Mouse (Mus musculus) hindbrain, embryonic 10.5 days (tissue): ENCODE data around the gene Sbno2. TPM values are rescaled to one million over a fixed set of nuclear protein-coding genes. Genes with fewer than 3 reads are reported as not detected.

Source experiments
- DNase-seq: peaks from one replicate; pipeline ENCODE4 v3.0.0-alpha.2; 2017; ENCODE audit warnings: low spot score
- H3K27ac ChIP-seq: fragments of 300-500 bp; sonication (generic); 2 replicates; pipeline ENCODE4 v1.5.1; 2016; ENCODE audit warnings: mild to moderate bottlenecking, moderate library complexity
- H3K27me3 ChIP-seq: fragments of 300-500 bp; sonication (generic); 2 replicates; pipeline ENCODE4 v1.6.1; 2016; ENCODE audit warnings: mild to moderate bottlenecking; ENCODE audit not compliant: poor library complexity, insufficient read depth, severe bottlenecking
- H3K36me3 ChIP-seq: fragments of 300-500 bp; sonication (generic); 2 replicates; pipeline ENCODE4 v1.6.1; 2016; ENCODE audit warnings: mild to moderate bottlenecking, moderate library complexity
- H3K4me1 ChIP-seq: fragments of 300-500 bp; sonication (generic); replicated peaks from 2 replicates; pipeline ENCODE4 v1.6.1; 2016; ENCODE audit warnings: mild to moderate bottlenecking
- H3K4me3 ChIP-seq: fragments of 300-500 bp; sonication (generic); 2 replicates; pipeline ENCODE4 v1.5.1; 2016; ENCODE audit warnings: mild to moderate bottlenecking, moderate library complexity
- H3K9me3 ChIP-seq: fragments of 300-500 bp; sonication (generic); 2 replicates; pipeline ENCODE4 v1.6.1; 2016; ENCODE audit warnings: mild to moderate bottlenecking, moderate library complexity
- WGBS: fragments of 180-500 bp; shearing (Covaris S2); methylation state at CpG from one replicate; pipeline ENCODE4 v1.1.7; 2016; 5-methylcytosine and 5-hydroxymethylcytosine counted together
- polyA plus RNA-seq: library from polyadenylated mRNA; unstranded; fragments of >200 nt; fragmentation: Nextera tagmentation; extraction: Ambion mirVana; gene quantifications from 2 replicates; pipeline ENCODE4 v1.2.1, GENCODE M21; 2016

The Sbno2 gene
- polyA plus RNA-seq, 1 experiment from 2014 or later = 17.2 TPM

- Histone ChIP-seq H3K27ac (peak overlapping the region; percentile 100), H3K9me3 (no peaks in the 10 kb centered on the region), H3K27me3 (no peaks in the 10 kb centered on the region), H3K36me3 (peaks cover 67% of the 10 kb centered on the region), H3K4me1 (peaks cover 76% of the 10 kb centered on the region), H3K4me3 (peak overlapping the region; percentile 99)
- no peak for DNase-seq
- 75% methylated on average over 5 of the region's 5 CpGs for WGBS
These were observed 41.9 kb upstream of the Sbno2 start for GRCm38 (mm10) chr10:80147146-80147718.

- H3K27ac ChIP-seq = peak overlapping the region; percentile 100
- WGBS = 69% methylated on average over 4 of the region's 4 CpGs
- H3K27me3 ChIP-seq = no peaks in the 10 kb centered on the region
- H3K4me3 ChIP-seq = peak overlapping the region; percentile 99
- H3K9me3 ChIP-seq = no peaks in the 10 kb centered on the region
- DNase-seq = no peak
- peaks cover 60% of the 10 kb centered on the region for H3K36me3 ChIP-seq
- peaks cover 74% of the 10 kb centered on the region for H3K4me1 ChIP-seq
These were observed 41.2 kb upstream of the Sbno2 start for GRCm38 (mm10) chr10:80146568-80147011.

GRCm38 (mm10) chr10:80145896-80146295, 40.5 kb upstream of the Sbno2 start:
- Histone ChIP-seq H3K4me3 (peak overlapping the region; percentile 99; the same call in 1 of the 2 replicates), H3K27ac (peak overlapping the region; percentile 100), H3K9me3 (no peaks in the 10 kb centered on the region), H3K27me3 (no peaks in the 10 kb centered on the region), H3K36me3 (peaks cover 53% of the 10 kb centered on the region), H3K4me1 (peaks cover 75% of the 10 kb centered on the region)
- WGBS = 87% methylated on average over 6 of the region's 6 CpGs
- no peak for DNase-seq

DNA sequence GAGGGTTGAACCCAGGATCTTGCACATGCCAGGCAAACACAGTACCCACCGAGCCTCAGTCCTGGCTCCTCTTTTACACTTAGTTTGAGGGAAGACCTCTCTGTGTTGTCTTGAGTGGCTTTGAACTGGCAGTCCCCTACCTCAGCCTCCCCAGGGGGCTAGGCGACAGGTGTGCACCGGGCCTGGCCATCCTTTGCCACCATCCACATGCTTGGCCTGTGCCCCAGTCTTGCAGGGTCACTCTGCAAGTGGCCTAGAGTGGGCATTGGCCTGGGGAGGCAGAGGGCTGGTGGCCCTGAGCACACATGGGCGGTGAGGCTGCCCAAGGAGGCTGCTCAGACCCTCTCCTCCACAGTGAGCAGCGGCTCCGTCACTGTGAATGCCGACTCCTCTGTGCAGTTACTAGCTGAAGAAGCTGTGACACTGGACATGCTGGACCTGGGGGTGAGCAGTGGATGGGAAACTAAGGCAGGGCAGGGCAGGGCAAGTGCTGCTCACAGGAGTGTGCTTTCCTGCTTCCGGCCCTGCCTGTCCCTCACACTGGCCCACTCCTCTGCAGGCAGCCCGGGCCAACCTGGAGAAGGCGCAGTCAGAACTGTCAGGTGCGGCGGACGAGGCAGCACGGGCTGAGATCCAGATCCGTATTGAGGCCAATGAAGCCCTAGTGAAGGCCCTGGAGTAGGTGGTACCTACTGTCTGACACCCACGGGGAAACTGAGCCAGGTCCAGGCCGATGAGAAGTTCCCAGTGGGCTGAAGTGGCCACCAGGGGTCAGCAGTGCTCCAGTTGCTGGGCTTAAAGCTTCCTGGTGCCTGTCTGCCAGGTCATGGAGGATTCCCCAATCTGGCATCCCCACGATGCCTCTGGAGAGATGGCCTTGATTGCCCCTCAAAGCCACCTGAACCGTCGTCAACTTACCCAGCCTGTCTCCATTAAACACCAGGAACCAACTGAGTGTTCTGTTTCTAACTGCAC, 39.8 kb upstream of the Sbno2 start:
- Histone ChIP-seq H3K4me3 (peak overlapping the region; percentile 99), H3K4me1 (peaks cover 76% of the 10 kb centered on the region)
- WGBS = 77% methylated on average over 20 of the region's 20 CpGs

GRCm38 (mm10) chr10:80144159-80144558, 38.8 kb upstream of the Sbno2 start:
- Histone ChIP-seq H3K27ac (no peak overlapping the region), H3K36me3 (peaks cover 40% of the 10 kb centered on the region), H3K9me3 (no peaks in the 10 kb centered on the region), H3K4me1 (peaks cover 83% of the 10 kb centered on the region), H3K27me3 (peaks cover 14% of the 10 kb centered on the region), H3K4me3 (peak overlapping the region; percentile 99; the same call in 1 of the 2 replicates)
- DNase-seq = no peak
- 90% methylated on average over 12 of the region's 12 CpGs for WGBS

More for the DNA sequence above, 39.8 kb upstream of the Sbno2 start:
- Histone ChIP-seq H3K27ac (peak overlapping the region; percentile 100), H3K9me3 (no peaks in the 10 kb centered on the region), H3K36me3 (peaks cover 46% of the 10 kb centered on the region), H3K27me3 (peaks cover 4% of the 10 kb centered on the region; the same call in 1 of the 2 replicates)
- peak; percentile 75 for DNase-seq

- Histone ChIP-seq H3K27me3 (peaks cover 14% of the 10 kb centered on the region), H3K36me3 (peaks cover 40% of the 10 kb centered on the region), H3K4me3 (peak overlapping the region; percentile 99; the same call in 1 of the 2 replicates), H3K4me1 (peaks cover 88% of the 10 kb centered on the region), H3K27ac (no peak overlapping the region), H3K9me3 (no peaks in the 10 kb centered on the region)
- 94% methylated on average over 7 of the region's 7 CpGs for WGBS
- DNase-seq = no peak
These were observed 38.3 kb upstream of the Sbno2 start for GRCm38 (mm10) chr10:80143664-80144063.

DNA sequence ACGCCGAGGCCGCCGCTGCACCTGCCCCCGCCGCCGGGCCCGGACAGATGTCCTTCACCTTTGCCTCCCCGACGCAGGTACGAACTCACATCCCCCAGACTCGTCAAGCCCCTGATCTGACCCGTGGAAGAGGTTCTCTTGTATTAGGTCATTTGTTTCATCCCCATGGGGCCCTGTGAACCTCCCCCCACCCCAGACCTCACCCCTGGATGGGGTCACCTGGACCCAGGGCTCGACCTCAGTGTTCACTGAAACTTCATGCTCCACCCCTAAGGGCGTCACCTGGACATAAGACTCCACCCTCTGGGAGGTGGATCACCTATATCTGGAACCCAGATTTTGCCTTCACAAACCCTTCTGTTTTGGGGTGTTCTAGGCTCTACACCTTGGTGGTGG, 37.2 kb upstream of the Sbno2 start:
- H3K9me3 ChIP-seq = no peaks in the 10 kb centered on the region
- no peak for DNase-seq
- H3K27ac ChIP-seq = peak overlapping the region; percentile 92
- H3K27me3 ChIP-seq = peaks cover 22% of the 10 kb centered on the region
- 0% methylated on average over 15 of the region's 15 CpGs for WGBS
- H3K36me3 ChIP-seq = peaks cover 40% of the 10 kb centered on the region
- H3K4me3 ChIP-seq = peak overlapping the region; percentile 99
- H3K4me1 ChIP-seq = peaks cover 91% of the 10 kb centered on the region

DNA sequence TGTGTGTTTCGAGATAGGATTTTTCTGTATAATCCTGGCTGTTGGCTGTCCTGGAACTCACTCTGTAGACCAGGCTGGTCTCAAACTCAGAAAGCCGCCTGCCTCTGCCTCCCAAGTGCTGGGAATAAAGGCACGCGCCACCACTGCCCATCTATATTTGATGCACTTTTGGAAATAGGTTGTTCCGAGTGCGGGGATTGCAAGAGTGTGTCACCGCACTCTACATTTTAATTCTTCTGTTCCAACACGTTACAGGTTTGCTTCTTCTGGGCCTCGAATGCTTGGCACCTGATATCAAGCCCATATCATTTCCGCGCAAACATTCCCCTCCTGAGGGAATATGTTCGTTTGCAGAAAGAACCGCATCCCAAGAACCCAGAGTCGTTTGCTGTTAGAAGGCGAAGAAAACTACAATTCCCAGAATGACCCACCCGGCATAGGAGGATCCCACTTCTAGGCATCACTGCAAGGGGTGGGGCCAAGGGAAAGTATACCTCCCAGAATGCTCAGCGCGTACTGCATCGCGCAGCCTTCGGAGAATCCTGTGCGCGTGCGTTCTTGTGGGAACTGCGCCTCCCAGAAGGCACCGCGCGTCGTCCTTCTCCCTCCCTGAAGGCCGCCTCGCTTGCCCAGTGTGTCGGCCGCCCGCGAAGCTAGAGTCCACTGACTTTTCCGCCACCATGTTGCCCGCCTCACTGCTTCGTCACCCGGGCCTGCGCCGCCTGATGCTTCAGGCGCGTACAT, 36.6 kb upstream of the Sbno2 start:
- Histone ChIP-seq H3K9me3 (no peaks in the 10 kb centered on the region), H3K4me1 (peaks cover 91% of the 10 kb centered on the region), H3K36me3 (peaks cover 37% of the 10 kb centered on the region), H3K4me3 (peak overlapping the region; percentile 99), H3K27ac (peak overlapping the region; percentile 92), H3K27me3 (peaks cover 28% of the 10 kb centered on the region)
- WGBS = under 1% methylated on average over 43 of the region's 43 CpGs
- peak; percentile 94 for DNase-seq

GRCm38 (mm10) chr10:80141243-80141642, 35.9 kb upstream of the Sbno2 start:
- H3K36me3 ChIP-seq = peaks cover 36% of the 10 kb centered on the region
- H3K27ac ChIP-seq = peak overlapping the region; percentile 92
- no peaks in the 10 kb centered on the region for H3K9me3 ChIP-seq
- WGBS = under 1% methylated on average over 29 of the region's 29 CpGs
- H3K4me3 ChIP-seq = peak overlapping the region; percentile 99
- peak; percentile 93 for DNase-seq
- H3K27me3 ChIP-seq = peaks cover 35% of the 10 kb centered on the region
- H3K4me1 ChIP-seq = peaks cover 91% of the 10 kb centered on the region

DNA sequence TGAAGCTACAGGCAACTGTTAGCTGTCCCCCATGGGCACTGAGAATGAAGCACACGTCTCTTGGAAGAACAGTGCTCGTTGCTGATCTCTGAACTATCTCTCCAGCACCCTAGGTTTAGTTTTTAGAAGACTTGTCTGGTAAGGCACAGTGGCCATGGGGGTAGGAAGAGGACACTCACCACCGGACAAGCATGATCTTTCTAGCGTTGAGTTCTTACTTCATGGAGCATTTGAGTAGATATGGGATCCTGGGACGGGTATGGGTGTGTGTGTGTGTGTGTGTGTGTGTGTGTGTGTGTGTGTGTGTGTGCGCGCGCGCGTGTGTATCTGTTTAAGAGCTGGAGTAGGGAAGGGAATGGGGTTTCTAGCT, 35.3 kb upstream of the Sbno2 start, which contains the start of gene Cbarp:
TSS of gene Cbarp (minus strand) at position 170 of the 370 bp plus-strand sequence.
- peaks cover 87% of the 10 kb centered on the region for H3K4me1 ChIP-seq
- peak within 1 kb of the TSS; percentile 93 for H3K27ac ChIP-seq
- WGBS = 74% methylated on average over 10 of the region's 10 CpGs
- H3K36me3 ChIP-seq = peaks cover 35% of the 10 kb centered on the region
- no peaks in the 10 kb centered on the region for H3K9me3 ChIP-seq
- peak within 1 kb of the TSS; percentile 99 for H3K4me3 ChIP-seq
- DNase-seq = no peak
- peaks cover 41% of the 10 kb centered on the region for H3K27me3 ChIP-seq

DNA sequence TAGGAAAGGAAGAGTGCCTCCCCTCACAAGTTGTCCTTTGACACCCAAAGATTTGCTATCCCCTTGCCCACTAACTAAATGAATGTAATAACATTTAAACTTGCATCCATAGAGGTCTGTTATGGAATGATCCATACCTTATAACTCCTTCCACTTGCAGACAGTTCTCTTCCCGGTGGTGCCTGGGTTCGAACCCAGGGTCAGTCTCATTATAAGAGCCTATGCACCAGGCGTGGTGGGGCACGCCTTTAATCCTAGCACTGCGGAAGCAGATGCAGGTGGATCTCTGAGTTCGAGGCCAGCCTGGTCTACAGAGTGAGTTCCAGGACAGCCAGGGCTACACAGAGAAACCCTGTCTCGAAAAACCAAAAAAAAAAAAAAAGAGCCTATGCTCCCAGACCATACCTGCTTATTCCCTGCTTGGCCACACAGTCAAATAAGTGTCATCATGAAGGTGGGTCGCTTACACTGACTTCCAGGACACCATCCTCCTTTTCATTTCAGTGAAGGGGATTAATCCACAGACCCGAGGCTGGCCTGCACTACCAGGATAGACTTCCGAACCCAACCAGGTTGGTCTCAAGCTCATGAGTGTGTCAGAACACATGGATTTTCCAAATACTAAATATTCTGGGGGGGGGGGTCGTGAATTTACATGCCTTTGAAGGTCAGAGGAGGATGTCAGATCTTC, 34.7 kb upstream of the Sbno2 start:
- H3K27ac ChIP-seq = no peak overlapping the region
- H3K36me3 ChIP-seq = peaks cover 34% of the 10 kb centered on the region
- no peaks in the 10 kb centered on the region for H3K9me3 ChIP-seq
- peak overlapping the region; percentile 84; the same call in 1 of the 2 replicates for H3K4me3 ChIP-seq
- WGBS = 78% methylated on average over 11 of the region's 11 CpGs
- peaks cover 82% of the 10 kb centered on the region for H3K4me1 ChIP-seq
- DNase-seq = no peak
- H3K27me3 ChIP-seq = peaks cover 46% of the 10 kb centered on the region

GRCm38 (mm10) chr10:80139439-80139775, 34.0 kb upstream of the Sbno2 start:
- DNase-seq = peak; percentile 38
- peaks cover 54% of the 10 kb centered on the region for H3K27me3 ChIP-seq
- H3K4me1 ChIP-seq = peaks cover 76% of the 10 kb centered on the region
- WGBS = 2% methylated on average over 10 of the region's 10 CpGs
- H3K36me3 ChIP-seq = peaks cover 34% of the 10 kb centered on the region
- H3K4me3 ChIP-seq = peak overlapping the region; percentile 84
- peak overlapping the region; percentile 93 for H3K27ac ChIP-seq
- no peaks in the 10 kb centered on the region for H3K9me3 ChIP-seq
